Mouse (Mus musculus): ENCODE measurements around the gene Plekhb1.

DNA sequence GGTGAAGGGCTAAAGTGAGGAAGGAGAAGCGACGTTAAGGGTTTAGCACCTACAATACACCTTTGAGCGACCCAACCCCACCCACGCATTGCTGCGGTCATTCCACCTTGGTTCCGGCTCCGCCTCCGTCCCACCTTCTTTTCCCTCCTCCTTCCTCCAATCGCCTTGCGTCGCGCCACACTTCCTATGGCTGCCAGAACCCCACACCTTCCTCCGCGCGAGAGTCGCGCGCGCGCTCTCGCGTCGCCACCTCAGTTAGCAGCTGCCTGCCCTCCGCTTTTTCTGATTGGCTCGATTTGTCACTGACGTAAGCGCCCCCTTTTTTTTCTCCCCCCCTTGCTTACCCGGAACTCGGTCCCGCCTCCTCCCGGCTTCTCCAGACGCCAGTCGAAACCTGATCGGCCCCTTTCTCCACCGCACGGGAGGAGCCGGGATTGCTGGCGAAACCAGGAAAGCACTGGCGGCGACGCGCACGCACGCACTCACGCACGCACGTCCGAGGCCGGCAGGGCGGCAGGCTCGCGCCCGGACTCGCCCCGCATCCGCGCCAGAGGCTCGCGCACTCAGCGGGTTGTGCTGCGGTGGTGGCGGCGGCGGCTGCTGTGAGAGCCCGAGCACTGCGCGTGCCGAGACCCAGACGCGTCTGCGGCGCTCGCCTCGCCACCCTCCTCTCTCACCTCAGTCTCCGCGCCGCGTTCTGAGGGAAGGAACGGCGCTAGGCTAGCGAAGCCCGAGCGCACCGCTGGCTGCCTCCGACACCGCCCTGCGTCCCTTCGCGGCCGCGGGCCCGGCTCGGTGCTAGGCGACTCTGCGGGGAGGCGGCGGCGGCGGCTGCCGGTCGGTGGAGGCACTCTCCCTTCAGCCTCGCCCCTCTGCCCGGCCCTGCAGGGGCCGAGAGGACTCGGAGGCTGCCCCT lies 54.7 kb downstream of the Plekhb1 start, which contains the start of gene Rab6a:
- TF ChIP-seq EP300 (IDR thresholded peaks at IDR 0.05; ENCODE audit: low read depth) (peak; percentile 22; the same call in 1 of the 2 replicates), CTCF (IDR thresholded peaks at IDR 0.05; ENCODE audit: low read depth) (peak; percentile 21; the same call in 1 of the 2 replicates)

Measured in heart, postnatal 0 days (tissue).